Mouse (Mus musculus) liver, postnatal 0 days (tissue): Measurements from ENCODE around the gene Col25a1.

Experiments used
- CTCF ChIP-seq: sonication (generic); IDR thresholded peaks from 2 replicates; pipeline ENCODE4 v1.5.1; 2016; ENCODE audit warnings: antibody characterized with exemption, low read depth
- EP300 ChIP-seq: IDR thresholded peaks from 2 replicates; pipeline ENCODE4 v1.6.1; 2016; ENCODE audit warnings: antibody characterized with exemption, low read depth, mild to moderate bottlenecking

- no peak for TF ChIP-seq CTCF
- no peak for TF ChIP-seq EP300
Measured at GRCm38 (mm10) chr3:130300530-130300929, 169.2 kb downstream of the Col25a1 start.
